Mouse (Mus musculus) urinary bladder, postnatal 14 days (tissue): ENCODE results near the gene Ecsit.

ENCODE experiments used
- DNase-seq: peaks from one replicate; pipeline ENCODE4 v3.0.0; 2021; ENCODE audit warnings: low spot score

Gene Ecsit

GRCm38 (mm10) chr9:22051161-22051957 lies 33.9 kb downstream of the Ecsit start:
- no peak for DNase-seq

- DNase-seq, result peak; percentile 34
These were observed 34.8 kb downstream of the Ecsit start for GRCm38 (mm10) chr9:22050351-22050889.

GRCm38 (mm10) chr9:22049721-22050270 lies 35.4 kb downstream of the Ecsit start:
- DNase-seq, result no peak

GRCm38 (mm10) chr9:22049315-22049714 lies 35.9 kb downstream of the Ecsit start:
- no peak for DNase-seq

GRCm38 (mm10) chr9:22047329-22047728 lies 37.9 kb downstream of the Ecsit start:
- DNase-seq, result no peak

- no peak for DNase-seq
These were observed 43.4 kb downstream of the Ecsit start for GRCm38 (mm10) chr9:22041832-22042231.

GRCm38 (mm10) chr9:22037826-22038225 lies 47.4 kb downstream of the Ecsit start:
- no peak for DNase-seq

GRCm38 (mm10) chr9:22035300-22036044 lies 49.8 kb downstream of the Ecsit start:
- no peak for DNase-seq

GRCm38 (mm10) chr9:22030386-22030785 lies 54.9 kb downstream of the Ecsit start:
- DNase-seq, result no peak

- no peak for DNase-seq
These were observed 56.8 kb downstream of the Ecsit start for GRCm38 (mm10) chr9:22028467-22028866.

- no peak for DNase-seq
These were observed 60.6 kb downstream of the Ecsit start for GRCm38 (mm10) chr9:22024592-22024991.
